Mouse (Mus musculus): Measurements from ENCODE around the gene Acads. TPM values are rescaled to one million over a fixed set of nuclear protein-coding genes. Genes with fewer than 3 reads are reported as not detected.
"Not testable (repeated sequence)": the region's sequence is repeated elsewhere in the genome, so short reads cannot be mapped to it uniquely, and the experiment has no call there.

The Acads gene
- polyA plus RNA-seq, 1 experiment from 2014 or later: 43.6 TPM

DNA sequence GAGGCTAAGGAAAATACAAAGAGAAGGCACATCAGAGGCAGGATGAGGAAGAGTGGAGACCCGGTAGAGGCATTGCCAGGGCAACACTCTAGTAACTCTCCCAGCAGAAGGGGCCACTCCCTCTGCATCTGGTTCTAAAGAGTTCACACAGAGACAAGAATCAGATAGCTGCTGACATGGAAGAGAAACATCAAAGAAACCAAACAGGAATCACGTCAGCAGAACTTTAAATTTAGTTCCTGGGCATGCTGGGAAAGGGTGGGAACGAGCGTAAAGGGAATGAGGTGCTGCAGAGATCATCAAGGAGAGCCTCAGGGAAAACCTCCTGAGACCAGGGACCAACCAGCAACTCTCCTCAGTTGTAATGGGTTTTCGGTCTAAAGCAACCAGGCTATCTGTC, 31.8 kb upstream of the Acads start:
- Histone ChIP-seq H3K4me1 (ENCODE audit: insufficient read depth, low read depth, low read length) (peaks cover 13% of the 10 kb centered on the region; the same call in 1 of the 2 replicates), H3K9me3 (ENCODE audit: low read length) (no peaks in the 10 kb centered on the region), H3K36me3 (ENCODE audit: insufficient read depth, low read length) (peaks cover 34% of the 10 kb centered on the region), H3K27ac (ENCODE audit: low read length) (no peak overlapping the region), H3K4me2 (replicated peaks; ENCODE audit: low read depth, low read length) (no peak overlapping the region), H3K9ac (replicated peaks; ENCODE audit: low read depth) (no peak overlapping the region), H3K4me3 (ENCODE audit: low read depth, low read length) (no peak overlapping the region), H3K27me3 (replicated peaks; ENCODE audit: insufficient read depth, low read length) (no peaks in the 10 kb centered on the region)
- 76% methylated on average over 5 of the region's 5 CpGs for WGBS
- DNase-seq (ENCODE audit: low spot score) (no peak), ATAC-seq (no peak)
- TF ChIP-seq CTCF (IDR thresholded peaks at IDR 0.05) (no peak), EP300 (IDR thresholded peaks at IDR 0.05) (no peak)

DNA sequence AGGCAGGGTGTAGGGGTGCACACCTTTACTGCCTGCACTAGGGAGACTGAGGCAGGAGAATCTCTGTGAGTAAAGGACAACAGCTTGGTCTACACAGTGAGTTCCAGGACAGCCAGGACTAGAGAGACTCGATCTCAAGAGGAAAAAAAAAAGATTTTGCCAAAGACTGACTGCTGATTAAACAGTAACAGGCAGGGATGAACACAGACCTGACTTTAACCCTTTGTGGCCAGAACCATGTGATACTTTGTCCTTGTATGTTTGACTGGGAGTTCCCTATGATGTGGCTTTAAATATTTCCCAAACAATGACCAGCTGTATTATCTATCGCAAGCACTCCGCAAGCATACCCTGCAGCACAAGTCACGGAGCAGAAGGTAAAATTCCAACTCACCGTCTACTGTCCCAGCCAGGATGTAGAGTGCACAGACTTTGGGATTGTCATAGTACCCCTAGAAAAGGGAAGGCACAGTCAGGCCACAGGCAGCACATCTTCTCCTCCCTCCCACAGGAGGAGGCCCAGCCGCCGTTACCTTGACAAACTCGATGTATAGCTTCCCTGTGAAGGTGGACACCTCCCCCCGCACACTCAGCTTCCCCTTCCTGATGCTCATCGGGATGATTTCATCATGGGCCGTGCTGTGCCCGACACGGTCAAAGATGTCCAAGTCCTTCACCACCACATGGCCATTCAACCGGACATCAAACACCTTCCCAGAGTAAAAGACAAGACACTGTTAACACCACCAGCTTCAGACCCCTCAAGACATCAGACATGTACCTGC, 30.7 kb upstream of the Acads start:
- H3K4me3 ChIP-seq (ENCODE audit: low read depth, low read length): no peak overlapping the region
- H3K27ac ChIP-seq (ENCODE audit: low read length): no peak overlapping the region
- 89% methylated on average over 14 of the region's 14 CpGs for WGBS
- no peaks in the 10 kb centered on the region for H3K27me3 ChIP-seq (replicated peaks; ENCODE audit: insufficient read depth, low read length)
- peaks cover 3% of the 10 kb centered on the region; the same call in 1 of the 2 replicates for H3K4me1 ChIP-seq (ENCODE audit: insufficient read depth, low read depth, low read length)
- DNase-seq (ENCODE audit: low spot score) (no peak), ATAC-seq (no peak)
- H3K4me2 ChIP-seq (replicated peaks; ENCODE audit: low read depth, low read length): no peak overlapping the region
- H3K9ac ChIP-seq (replicated peaks; ENCODE audit: low read depth): no peak overlapping the region
- peaks cover 34% of the 10 kb centered on the region for H3K36me3 ChIP-seq (ENCODE audit: insufficient read depth, low read length)
- H3K9me3 ChIP-seq (ENCODE audit: low read length): no peaks in the 10 kb centered on the region
- TF ChIP-seq EP300 (IDR thresholded peaks at IDR 0.05): no peak
- no peak for TF ChIP-seq CTCF (IDR thresholded peaks at IDR 0.05)

DNA sequence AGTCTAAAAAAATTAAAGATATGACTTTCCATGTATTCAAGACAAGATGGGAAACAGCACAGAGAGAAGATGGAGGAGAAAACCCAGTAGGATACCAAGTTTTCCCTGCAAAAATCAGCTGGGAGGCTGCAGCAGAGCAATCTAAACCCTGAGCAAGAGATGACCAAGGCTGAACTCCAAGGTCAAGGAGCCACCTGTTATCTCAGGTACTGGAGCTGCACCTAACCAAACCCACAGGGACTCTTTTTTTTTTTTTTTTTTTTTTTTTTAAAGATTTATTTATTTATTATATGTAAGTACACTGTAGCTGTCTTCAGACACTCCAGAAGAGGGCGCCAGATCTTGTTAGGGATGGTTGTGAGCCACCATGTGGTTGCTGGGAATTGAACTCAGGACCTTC, 29.7 kb upstream of the Acads start:
- not testable (repeated sequence) for H3K27me3 ChIP-seq (replicated peaks; ENCODE audit: insufficient read depth, low read length); DNase-seq (ENCODE audit: low spot score); H3K4me1 ChIP-seq (ENCODE audit: insufficient read depth, low read depth, low read length); ATAC-seq; H3K4me2 ChIP-seq (replicated peaks; ENCODE audit: low read depth, low read length); H3K27ac ChIP-seq (ENCODE audit: low read length); H3K4me3 ChIP-seq (ENCODE audit: low read depth, low read length); H3K9ac ChIP-seq (replicated peaks; ENCODE audit: low read depth); H3K9me3 ChIP-seq (ENCODE audit: low read length)
- H3K36me3 ChIP-seq (ENCODE audit: insufficient read depth, low read length): peaks cover 34% of the 10 kb centered on the region
- no CpG with 5 or more reads among the region's 1 CpGs for WGBS

DNA sequence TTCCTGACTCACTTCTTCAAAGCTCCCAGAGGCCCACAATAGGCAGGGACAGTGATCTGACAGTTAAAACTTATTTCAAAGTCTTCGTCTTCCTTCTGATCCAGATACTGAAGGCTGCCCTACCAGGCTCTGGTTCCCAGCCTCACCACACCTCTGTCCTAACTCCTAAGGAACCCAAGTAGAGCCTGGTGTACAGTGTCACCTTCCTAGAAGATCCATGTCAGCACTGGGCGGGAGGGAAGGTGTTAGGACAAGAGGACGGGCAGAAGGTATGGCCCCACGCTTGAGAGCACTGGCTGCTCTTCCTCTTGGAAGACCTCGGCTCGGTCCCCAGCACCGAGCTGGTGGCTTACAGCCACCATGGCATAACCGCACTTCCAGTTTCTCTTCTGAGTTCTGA, 29.2 kb upstream of the Acads start:
- ATAC-seq: no peak
- no peak overlapping the region for H3K9ac ChIP-seq (replicated peaks; ENCODE audit: low read depth)
- TF ChIP-seq EP300 (IDR thresholded peaks at IDR 0.05): no peak
- no peak for TF ChIP-seq CTCF (IDR thresholded peaks at IDR 0.05)
- no peak overlapping the region for H3K4me2 ChIP-seq (replicated peaks; ENCODE audit: low read depth, low read length)
- H3K27ac ChIP-seq (ENCODE audit: low read length): no peak overlapping the region
- no peak for DNase-seq (ENCODE audit: low spot score)
- no peaks in the 10 kb centered on the region for H3K9me3 ChIP-seq (ENCODE audit: low read length)
- H3K27me3 ChIP-seq (replicated peaks; ENCODE audit: insufficient read depth, low read length): no peaks in the 10 kb centered on the region
- H3K36me3 ChIP-seq (ENCODE audit: insufficient read depth, low read length): peaks cover 34% of the 10 kb centered on the region
- no peak overlapping the region for H3K4me3 ChIP-seq (ENCODE audit: low read depth, low read length)
- no peaks in the 10 kb centered on the region for H3K4me1 ChIP-seq (ENCODE audit: insufficient read depth, low read depth, low read length)
- 95% methylated on average over 8 of the region's 8 CpGs for WGBS

DNA sequence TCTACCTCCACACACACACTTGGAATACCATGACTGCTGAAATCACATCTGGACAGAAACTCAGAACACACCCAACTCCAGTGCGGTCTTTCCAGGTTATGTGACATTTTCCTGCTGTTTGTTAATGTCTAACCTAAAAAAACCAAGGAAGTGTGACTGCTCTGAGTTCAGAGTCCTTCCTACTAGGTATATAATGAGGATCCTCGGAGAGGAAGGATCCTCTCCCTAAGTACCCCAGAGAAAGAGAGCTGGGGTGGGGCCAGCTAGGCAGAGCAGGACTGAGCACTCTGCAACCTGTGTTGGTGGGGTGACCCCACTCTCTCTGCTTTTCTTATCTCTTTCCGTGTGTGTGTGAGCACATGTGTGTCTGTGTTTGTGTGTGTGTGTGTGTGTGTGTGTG, 28.2 kb upstream of the Acads start:
- 70% methylated on average over 3 of the region's 3 CpGs for WGBS
- no peaks in the 10 kb centered on the region for H3K4me1 ChIP-seq (ENCODE audit: insufficient read depth, low read depth, low read length)
- H3K36me3 ChIP-seq (ENCODE audit: insufficient read depth, low read length): peaks cover 34% of the 10 kb centered on the region
- H3K4me2 ChIP-seq (replicated peaks; ENCODE audit: low read depth, low read length): no peak overlapping the region
- no peak overlapping the region for H3K4me3 ChIP-seq (ENCODE audit: low read depth, low read length)
- ATAC-seq (no peak), DNase-seq (ENCODE audit: low spot score) (no peak)
- H3K9me3 ChIP-seq (ENCODE audit: low read length): no peaks in the 10 kb centered on the region
- TF ChIP-seq EP300 (IDR thresholded peaks at IDR 0.05): no peak
- TF ChIP-seq CTCF (IDR thresholded peaks at IDR 0.05): no peak
- H3K27me3 ChIP-seq (replicated peaks; ENCODE audit: insufficient read depth, low read length): no peaks in the 10 kb centered on the region
- no peak overlapping the region for H3K9ac ChIP-seq (replicated peaks; ENCODE audit: low read depth)
- no peak overlapping the region for H3K27ac ChIP-seq (ENCODE audit: low read length)

DNA sequence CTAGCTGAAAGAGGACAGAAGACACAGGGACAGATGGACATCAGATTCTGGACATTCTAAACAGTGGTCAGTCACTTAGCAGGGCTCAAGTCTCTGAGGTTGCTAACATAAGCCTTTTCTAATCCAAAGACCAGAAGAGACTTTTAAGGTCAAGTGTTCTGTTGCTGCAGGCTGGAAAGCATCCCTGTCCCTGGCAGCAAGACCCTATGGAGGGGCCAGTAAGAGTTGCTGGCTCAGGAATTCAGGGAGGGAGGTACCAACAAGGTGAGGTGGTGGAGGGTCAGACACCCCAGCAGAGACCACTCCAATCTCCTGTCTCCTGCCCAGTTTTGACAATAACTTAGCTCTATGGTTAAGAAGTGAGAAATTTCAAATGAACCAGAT, 27.6 kb upstream of the Acads start:
- no peaks in the 10 kb centered on the region for H3K27me3 ChIP-seq (replicated peaks; ENCODE audit: insufficient read depth, low read length)
- no peak overlapping the region for H3K27ac ChIP-seq (ENCODE audit: low read length)
- DNase-seq (ENCODE audit: low spot score) (no peak), ATAC-seq (no peak)
- no peak overlapping the region for H3K4me2 ChIP-seq (replicated peaks; ENCODE audit: low read depth, low read length)
- no peak for TF ChIP-seq EP300 (IDR thresholded peaks at IDR 0.05)
- no peak overlapping the region for H3K9ac ChIP-seq (replicated peaks; ENCODE audit: low read depth)
- no peaks in the 10 kb centered on the region for H3K9me3 ChIP-seq (ENCODE audit: low read length)
- peaks cover 34% of the 10 kb centered on the region for H3K36me3 ChIP-seq (ENCODE audit: insufficient read depth, low read length)
- H3K4me1 ChIP-seq (ENCODE audit: insufficient read depth, low read depth, low read length): no peaks in the 10 kb centered on the region
- H3K4me3 ChIP-seq (ENCODE audit: low read depth, low read length): no peak overlapping the region

Data from lung, postnatal 0 days (tissue).